ENCODE assay signal across 8 mouse cellular contexts in genomic region chr13:98813596-98814274, GRCm38 (mm10). TPM values are rescaled to one million over a fixed set of nuclear protein-coding genes. Genes with fewer than 3 reads are reported as not detected.
DNase-seq lines count a peak whose midpoint lies in the region; ATAC-seq and TF ChIP-seq lines count a peak whose summit lies in the region.

No protein-coding gene starts in this region.

- peaks cover 50% of the 10 kb centered on the region for H3K4me1 ChIP-seq in megakaryocyte, embryonic 14.5 days
- H3K4me1 ChIP-seq in embryonic fibroblast, embryonic 13.5 days (ENCODE audit: control insufficient read depth, insufficient read depth, low read length), result peaks cover 4% of the 10 kb centered on the region; the same call in 1 of the 2 replicates
- H3K4me1 ChIP-seq in limb, embryonic 15.5 days, result peaks cover 15% of the 10 kb centered on the region; the same call in 1 of the 2 replicates
- H3K4me1 ChIP-seq in stomach, embryonic 16.5 days (ENCODE audit: control insufficient read depth, insufficient read depth, low read length), result peaks cover 7% of the 10 kb centered on the region

- H3K27me3 ChIP-seq in megakaryocyte, embryonic 14.5 days (replicated peaks), result no peaks in the 10 kb centered on the region
- H3K27me3 ChIP-seq in limb, embryonic 15.5 days, result no peaks in the 10 kb centered on the region
- H3K27me3 ChIP-seq in stomach, embryonic 16.5 days (ENCODE audit: control insufficient read depth, insufficient read depth, low read length), result no peaks in the 10 kb centered on the region

- no peak for ATAC-seq in megakaryocyte, adult 5-6 weeks (ENCODE audit: poor library complexity, severe bottlenecking)
- no peak for ATAC-seq in limb, embryonic 15.5 days (ENCODE audit: insufficient number of reproducible peaks, low FRiP score, low TSS enrichment, low read depth)
- no peak for ATAC-seq in stomach, embryonic 16.5 days (ENCODE audit: insufficient read depth, low FRiP score)
- ATAC-seq in megakaryocyte-erythroid progenitor cell, adult 5-6 weeks (replicated peaks; ENCODE audit: low FRiP score, low TSS enrichment, poor library complexity, severe bottlenecking), result no peak

- H3K27ac ChIP-seq in embryonic fibroblast, embryonic 13.5 days (ENCODE audit: insufficient read depth, low read length), result peak overlapping the region; percentile 49
- peak overlapping the region; percentile 98 for H3K27ac ChIP-seq in limb, embryonic 15.5 days
- peak overlapping the region; percentile 99 for H3K27ac ChIP-seq in stomach, embryonic 16.5 days (ENCODE audit: low read length)

- peak overlapping the region; percentile 95; the same call in 1 of the 2 replicates for H3K9ac ChIP-seq in limb, embryonic 15.5 days
- H3K9ac ChIP-seq in stomach, embryonic 16.5 days (ENCODE audit: low read length), result peak overlapping the region; percentile 96

- no peaks in the 10 kb centered on the region for H3K36me3 ChIP-seq in megakaryocyte, embryonic 14.5 days (replicated peaks; ENCODE audit: low read length)
- H3K36me3 ChIP-seq in limb, embryonic 15.5 days, result no peaks in the 10 kb centered on the region
- no peaks in the 10 kb centered on the region for H3K36me3 ChIP-seq in stomach, embryonic 16.5 days (ENCODE audit: control insufficient read depth, insufficient read depth, low read length)

- TF ChIP-seq CTCF in embryonic fibroblast, embryonic 13.5 days (IDR thresholded peaks at IDR 0.05; ENCODE audit: borderline replicate concordance, insufficient read depth, low read length), result no peak

- TF ChIP-seq POLR2A in embryonic fibroblast, embryonic 13.5 days (IDR thresholded peaks at IDR 0.05; ENCODE audit: low read depth, low read length), result no peak

- no peaks in the 10 kb centered on the region for H3K9me3 ChIP-seq in megakaryocyte, embryonic 14.5 days
- no peaks in the 10 kb centered on the region for H3K9me3 ChIP-seq in limb, embryonic 15.5 days
- no peaks in the 10 kb centered on the region for H3K9me3 ChIP-seq in stomach, embryonic 16.5 days (replicated peaks; ENCODE audit: control insufficient read depth, low read length)

- 18% methylated on average over 12 of the region's 12 CpGs for WGBS in limb, embryonic 15.5 days
- WGBS in stomach, embryonic 16.5 days, result 23% methylated on average over 12 of the region's 12 CpGs

- H3K4me2 ChIP-seq in limb, embryonic 15.5 days, result peak overlapping the region; percentile 50
- H3K4me2 ChIP-seq in stomach, embryonic 16.5 days (ENCODE audit: low read depth, low read length), result peak overlapping the region; percentile 67

- DNase-seq in thymus, postnatal 10 days (ENCODE audit: low spot score in 2 of 2), result no peak
- DNase-seq in layer of hippocampus, adult 8-10 months (ENCODE audit: low spot score in 2 of 2), result no peak

- peak overlapping the region; percentile 98 for H3K4me3 ChIP-seq in megakaryocyte, embryonic 14.5 days (replicated peaks)
- peak overlapping the region; percentile 71 for H3K4me3 ChIP-seq in embryonic fibroblast, embryonic 13.5 days (ENCODE audit: insufficient read depth, low read length)
- peak overlapping the region; percentile 90 for H3K4me3 ChIP-seq in limb, embryonic 15.5 days
- H3K4me3 ChIP-seq in stomach, embryonic 16.5 days (replicated peaks; ENCODE audit: low read length), result peak overlapping the region; percentile 73

RNA-seq across cellular contexts. Expression of gene Fcho2, which starts 1.5 kb away (rescaled TPM):
- polyA plus RNA-seq in megakaryocyte, embryonic 14.5 days (2012; ENCODE audit: insufficient read depth, low replicate concordance), result 0.39 TPM in 1 of 2 replicates, not detected in the other
- total RNA-seq in megakaryocyte, adult 5-6 weeks (2015), result 123 and 128 TPM in 2 replicates
- 47.5 and 78.3 TPM in 2 replicates for total RNA-seq in megakaryocyte, adult 5-6 weeks (2017)
- polyA plus RNA-seq in embryonic fibroblast, embryonic 13.5 days (2011; ENCODE audit: insufficient read length, low read depth, missing spikeins), result 36.4 and 57.6 TPM in 2 replicates
- polyA plus RNA-seq in limb, embryonic 15.5 days (2015; fragmentation: Nextera tagmentation; extraction: Ambion mirVana), result 29.3 and 32.4 TPM in 2 replicates
- polyA plus RNA-seq in stomach, embryonic 16.5 days (2015; fragmentation: Nextera tagmentation; extraction: Ambion mirVana), result 42.0 and 42.7 TPM in 2 replicates
- total RNA-seq in megakaryocyte-erythroid progenitor cell, adult 5-6 weeks (2014; fragmentation: Nextera tagmentation), result 42.2 and 43.0 TPM in 2 replicates
- total RNA-seq in megakaryocyte-erythroid progenitor cell, adult 5-6 weeks (2017), result 14.7 and 18.3 TPM in 2 replicates
- 10 to 100 TPM; 39.9 to 52.4 (median 43.7) TPM for total RNA-seq in layer of hippocampus, adult 8-10 months (2022)

Comparison
In these comparisons a context has a peak if more than half of its experiments do, and no peak if none do; other contexts are left out.
1. H3K27ac ChIP-seq: peak in every context shown above with its lines; median percentile 99 in stomach, embryonic 16.5 days; 98 in limb, embryonic 15.5 days; 49 in embryonic fibroblast, embryonic 13.5 days.
2. RNA of gene Fcho2, which starts 1.5 kb away (polyA plus RNA-seq): 36.4 to 57.6 TPM in embryonic fibroblast, embryonic 13.5 days, 42.0 to 42.7 TPM in stomach, embryonic 16.5 days and 29.3 to 32.4 TPM in limb, embryonic 15.5 days; 0.39 TPM in megakaryocyte, embryonic 14.5 days; every median in the first group is over 10 times any median in the second.
3. Peak in every context shown above with its lines, with median percentiles within 50 percentile points of each other: H3K4me3 ChIP-seq.